In the genomic region with DNA sequence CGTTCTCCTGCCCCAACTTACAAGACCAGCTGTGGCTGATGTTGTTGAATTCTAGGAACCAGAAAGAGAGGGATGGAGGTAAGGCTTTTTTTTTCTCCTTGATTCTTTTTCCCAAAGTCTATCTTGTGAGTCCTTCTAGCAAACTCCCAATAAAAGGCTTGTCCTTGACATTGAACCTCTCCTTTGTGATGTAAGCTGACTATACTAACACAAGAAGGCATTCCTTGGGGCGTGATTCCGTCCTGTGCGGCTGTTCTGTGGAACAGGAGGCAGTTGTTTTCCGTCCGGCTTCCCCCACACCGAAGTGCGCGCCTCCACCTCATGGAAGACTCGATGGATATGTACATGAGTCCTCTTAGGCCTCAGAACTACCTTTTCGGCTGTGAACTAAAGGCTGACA, we compare ENCODE assay signal across 3 mouse cellular contexts. TPM values are rescaled to one million over a fixed set of nuclear protein-coding genes. Genes with fewer than 3 reads are reported as not detected.
"Had no signal": no experiment of that assay in that cellular context is flagged by ENCODE, and none has a peak within 500 bp of the region (broad histone marks: within the 10 kb centered on the region; RNA-seq: fewer than 3 reads in every experiment).

No protein-coding gene starts in this region.

RNA-seq across cellular contexts. Expression of gene Ccn6, which starts 34.6 kb away (rescaled TPM):
- total RNA-seq: neutrophil, adult 5-6 weeks had no signal
- polyA plus RNA-seq: testis, adult 2 months; thymus, adult 2 months had no signal
